Mouse (Mus musculus) heart, adult 11 months (tissue): ENCODE data around the gene Stk38.

Source experiments
- DNase-seq: peaks from one replicate; pipeline ENCODE4 v3.0.0; 2022

The Stk38 gene

DNA sequence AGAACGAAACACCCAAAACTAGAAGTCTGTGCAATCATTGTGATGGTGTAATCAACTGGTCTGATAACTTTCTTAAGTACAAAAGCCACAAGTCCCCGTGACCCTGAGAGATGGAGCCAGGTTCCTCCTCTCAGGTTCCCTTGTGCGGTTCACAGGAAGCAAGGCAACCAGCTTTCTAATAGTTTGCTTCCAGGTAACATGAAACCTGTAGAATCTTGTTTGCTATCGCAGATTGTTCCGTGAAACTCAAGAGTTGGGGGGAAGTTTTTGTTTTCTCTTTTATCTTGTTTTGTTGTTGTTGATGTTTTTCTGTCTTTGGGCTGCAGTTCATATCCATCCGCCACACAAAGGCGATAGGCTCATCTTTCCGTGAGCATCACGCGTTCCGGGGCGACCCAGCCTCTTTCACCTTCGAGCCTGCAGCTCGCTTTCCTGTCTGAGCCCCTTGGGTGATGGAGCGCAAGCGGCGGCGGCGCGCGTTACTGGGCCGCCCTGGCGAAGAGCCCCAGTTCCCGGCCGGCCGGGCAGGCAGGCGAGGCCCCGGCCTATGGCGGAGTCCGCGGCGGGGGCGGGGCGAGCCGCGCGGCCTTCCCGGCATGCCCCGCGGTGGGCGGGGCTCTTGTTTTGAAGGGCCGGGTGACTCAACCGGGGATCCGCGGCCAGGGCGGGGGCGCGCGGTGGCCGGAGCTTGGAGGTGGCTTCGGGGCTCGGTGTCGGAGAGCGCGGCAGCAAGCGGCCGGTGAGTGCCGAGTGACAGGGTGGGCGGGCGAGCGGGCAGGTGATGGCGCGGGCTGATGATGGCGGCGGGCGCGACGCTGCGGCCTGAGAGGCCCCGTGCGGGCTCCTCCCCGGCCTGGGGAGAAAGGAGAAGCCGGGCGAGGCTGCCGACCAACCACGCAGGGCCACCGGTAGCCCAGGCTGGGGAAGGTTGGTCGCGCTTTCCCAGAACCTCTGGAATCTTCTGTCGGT, 55.7 kb downstream of the Stk38 start, which contains the start of gene Kctd20:
Gene Kctd20 (plus strand): TSS at position 120 of the 969 bp plus-strand sequence.
- peak; percentile 100 for DNase-seq

GRCm38 (mm10) chr17:28950751-28951150, 57.0 kb downstream of the Stk38 start:
- no peak for DNase-seq

DNA sequence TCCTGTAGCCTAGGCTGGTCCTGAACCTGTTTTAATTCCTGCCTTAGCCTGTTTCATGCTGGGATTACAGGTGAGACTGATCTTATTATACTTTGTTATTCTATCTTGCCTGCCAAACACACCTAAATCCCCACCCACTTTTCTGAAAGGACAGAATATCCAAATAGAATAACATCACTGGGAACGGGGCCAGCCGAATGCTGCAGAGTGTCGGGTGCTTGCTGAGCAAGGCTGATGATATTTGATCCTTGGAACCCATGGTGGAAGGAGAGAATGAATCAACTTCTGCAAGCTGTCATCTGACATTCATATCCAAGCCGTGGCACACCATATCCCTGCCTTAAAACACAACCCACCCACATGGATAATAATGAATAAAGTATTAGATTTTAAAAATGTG, 59.1 kb downstream of the Stk38 start:
- DNase-seq = no peak

DNA sequence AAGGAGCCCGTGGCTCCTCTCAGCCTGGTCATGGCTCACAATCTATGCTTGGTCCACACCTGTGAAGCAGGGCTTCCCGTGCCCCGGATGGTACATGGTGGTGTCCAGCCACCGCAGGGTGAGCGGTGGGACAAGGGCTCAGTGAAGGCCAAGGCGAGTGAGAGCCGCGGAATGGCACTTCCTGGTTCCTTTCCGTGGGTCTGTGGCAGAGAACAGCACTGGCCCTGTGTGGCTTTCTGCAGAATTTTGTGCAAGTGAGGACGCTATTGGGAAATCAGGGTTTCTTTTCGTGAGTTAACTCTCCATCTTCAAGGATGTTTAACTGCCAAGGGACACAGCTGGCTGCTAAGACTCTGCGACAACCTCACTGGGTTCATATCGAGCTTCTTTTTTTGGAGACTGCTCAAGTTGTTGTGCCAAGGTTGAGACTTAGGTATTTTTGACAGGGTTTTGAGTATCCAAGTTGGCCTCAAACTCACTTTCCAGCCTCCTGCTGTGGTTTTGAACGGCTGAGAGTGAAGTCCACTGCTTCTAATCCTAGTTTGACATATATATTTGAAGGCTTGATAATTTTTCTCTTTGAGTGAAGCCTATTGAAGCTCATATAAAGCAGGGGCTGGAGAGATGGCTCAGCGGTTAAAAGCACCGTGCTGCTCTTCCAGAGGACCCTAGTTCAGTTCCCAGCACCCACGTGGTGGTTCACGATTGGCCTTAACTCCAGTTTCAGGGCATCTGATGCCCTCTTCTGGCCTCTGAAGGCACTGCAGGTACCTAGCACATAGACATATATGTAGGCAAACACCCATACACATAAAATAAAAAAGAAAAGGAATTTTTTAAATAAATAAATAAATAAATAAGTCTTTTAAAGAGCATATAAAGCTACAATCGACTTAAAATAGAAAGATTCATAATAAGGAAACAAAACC, 60.5 kb downstream of the Stk38 start:
- peak; percentile 62 for DNase-seq

GRCm38 (mm10) chr17:28944481-28944880, 63.3 kb downstream of the Stk38 start:
- DNase-seq = no peak

DNA sequence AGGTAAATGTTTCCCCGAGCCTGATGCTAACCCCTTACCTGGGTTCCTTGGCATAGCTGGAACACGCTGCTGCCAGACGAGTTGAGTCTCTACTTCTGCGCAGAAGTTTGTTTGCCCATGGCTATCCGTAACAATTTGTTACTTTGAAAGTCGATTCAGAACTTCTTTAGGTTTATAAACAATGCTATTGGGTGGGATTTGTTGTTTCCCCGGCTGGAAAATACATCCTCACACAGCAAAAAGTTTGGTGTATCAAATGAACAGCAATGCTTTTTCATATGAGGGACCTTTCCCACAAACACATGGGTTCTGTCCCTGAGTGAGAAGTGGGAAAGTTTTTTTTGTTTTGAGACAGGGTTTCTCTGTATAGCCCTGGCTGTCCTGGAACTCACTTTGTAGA, 64.1 kb downstream of the Stk38 start, which contains the start of gene Pxt1:
Gene Pxt1 (minus strand): TSS at position 101 of the 400 bp plus-strand sequence.
- no peak for DNase-seq

DNA sequence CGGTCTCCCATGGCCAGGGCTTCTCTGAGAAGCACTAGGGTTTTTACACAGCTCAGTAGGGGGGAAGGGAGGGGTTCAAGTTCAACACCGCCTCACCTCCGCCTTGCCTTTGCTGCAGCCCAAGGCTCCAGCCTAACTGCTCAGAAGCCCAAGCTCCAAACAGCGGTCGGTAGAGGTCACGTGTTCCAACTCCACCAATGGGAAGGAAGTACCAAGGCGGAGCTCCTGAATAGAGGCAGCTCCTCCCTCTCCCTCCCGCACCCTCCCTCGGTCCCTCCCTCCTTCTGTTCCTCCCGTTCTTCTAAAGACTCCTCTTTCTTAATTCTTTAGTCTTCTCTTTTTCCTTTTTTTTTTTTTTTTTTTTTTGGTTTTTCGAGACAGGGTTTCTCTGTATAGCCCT, 65.7 kb downstream of the Stk38 start:
- peak; percentile 92 for DNase-seq

DNA sequence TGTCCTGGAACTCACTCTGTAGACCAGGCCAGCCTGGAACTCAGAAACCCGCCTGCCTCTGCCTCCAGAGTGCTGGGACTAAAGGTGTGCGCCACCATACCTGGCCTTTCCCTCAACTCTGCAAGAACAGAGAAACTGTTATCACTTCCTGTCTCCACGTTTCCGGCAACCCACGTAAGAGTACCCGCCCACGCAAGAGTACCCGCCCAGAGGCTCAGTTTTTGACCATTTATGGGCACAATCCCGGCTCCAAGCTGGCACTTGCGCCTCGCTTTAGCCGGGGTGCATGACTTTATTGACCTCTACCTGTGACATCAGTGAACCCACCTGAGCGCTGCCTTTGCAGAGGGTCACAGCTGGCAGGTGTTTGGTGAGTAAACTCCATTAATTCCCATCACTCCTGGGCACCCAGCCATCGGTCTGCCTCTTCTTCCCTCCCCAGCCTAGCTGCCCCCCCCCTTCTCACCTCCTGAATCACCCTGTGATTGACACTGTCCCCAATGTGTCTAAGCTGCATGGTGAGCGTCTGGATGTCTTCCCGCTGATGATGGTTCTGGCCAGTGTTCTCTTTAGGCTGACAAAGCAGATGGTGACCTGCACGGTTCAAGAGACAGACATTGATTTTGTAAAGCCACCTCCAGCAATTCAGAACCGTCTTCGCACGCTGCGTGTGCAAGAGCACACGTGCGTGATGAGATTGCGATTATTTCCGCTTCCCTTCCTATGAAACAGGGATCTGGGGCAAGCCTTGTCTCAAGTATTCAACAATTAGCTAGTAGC, 66.8 kb downstream of the Stk38 start:
- DNase-seq = no peak

GRCm38 (mm10) chr17:28936622-28937345, 71.0 kb downstream of the Stk38 start:
- DNase-seq = no peak

- no peak for DNase-seq
Observed at GRCm38 (mm10) chr17:28936133-28936532, 71.7 kb downstream of the Stk38 start.

DNA sequence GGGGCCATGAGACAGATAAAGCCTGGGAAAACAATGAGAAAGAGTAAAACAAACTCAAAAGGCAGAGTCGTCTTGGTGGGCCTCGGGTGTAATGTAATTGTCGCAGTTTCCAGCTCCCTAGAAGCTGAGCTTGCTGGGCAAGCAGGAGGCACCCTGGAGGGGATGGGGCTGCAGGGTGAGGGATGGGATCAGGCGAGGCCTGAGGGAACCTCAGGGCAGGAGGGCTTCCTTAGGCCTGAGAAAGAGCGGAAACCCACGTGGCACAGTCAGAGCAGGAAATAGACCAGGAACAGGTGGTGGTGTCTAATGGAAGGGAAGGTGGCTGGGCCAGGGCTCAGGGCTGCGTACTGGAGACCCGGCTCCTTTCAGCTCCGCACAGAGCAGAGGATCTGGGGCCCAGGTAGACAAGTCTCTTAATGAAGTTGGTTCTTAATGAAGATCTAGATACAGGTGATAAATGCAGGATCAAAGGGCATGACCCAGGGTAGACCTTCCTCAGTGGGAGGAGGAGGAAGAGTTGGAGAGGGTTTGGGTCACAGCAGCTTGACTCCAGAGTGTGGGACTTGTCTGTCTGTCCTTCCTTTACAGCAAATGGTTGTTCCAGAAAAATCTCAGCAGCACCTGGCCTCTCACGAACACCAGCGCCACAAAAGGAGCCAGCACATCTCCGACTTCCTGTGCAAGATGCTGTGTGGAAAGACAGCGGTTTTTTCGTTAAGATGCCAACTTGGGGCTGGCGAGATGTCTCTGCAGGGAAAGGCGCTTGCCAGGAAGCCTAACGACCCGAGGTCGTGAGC, 73.5 kb downstream of the Stk38 start:
- no peak for DNase-seq

- peak; percentile 80 for DNase-seq
Observed at GRCm38 (mm10) chr17:28932274-28932673, 75.5 kb downstream of the Stk38 start.

GRCm38 (mm10) chr17:28931436-28932211, 76.2 kb downstream of the Stk38 start:
- DNase-seq = peak; percentile 91

GRCm38 (mm10) chr17:28930392-28931074, 77.3 kb downstream of the Stk38 start:
- DNase-seq = peak; percentile 99

DNA sequence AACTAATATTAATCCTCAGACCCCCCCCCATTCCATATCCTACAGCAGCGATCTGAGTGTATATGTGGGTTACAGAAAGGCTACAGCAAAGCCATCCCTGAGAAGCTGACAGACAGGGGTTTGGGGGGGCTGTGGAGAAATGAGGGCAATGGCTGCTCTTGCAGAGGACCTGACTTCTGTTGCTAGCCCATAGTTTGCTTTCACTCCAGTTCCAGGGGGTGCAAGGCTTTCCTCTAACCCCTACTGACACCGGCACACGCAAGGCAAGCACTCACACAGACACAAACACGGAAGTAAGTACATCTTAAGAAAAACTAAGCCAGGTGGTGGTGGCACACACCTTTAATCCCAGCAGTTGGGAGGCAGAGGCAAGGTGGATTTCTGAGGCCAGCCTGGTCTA, 78.4 kb downstream of the Stk38 start:
- peak; percentile 81 for DNase-seq

- DNase-seq = peak; percentile 96
Observed at GRCm38 (mm10) chr17:28928004-28928403, 79.8 kb downstream of the Stk38 start.

DNA sequence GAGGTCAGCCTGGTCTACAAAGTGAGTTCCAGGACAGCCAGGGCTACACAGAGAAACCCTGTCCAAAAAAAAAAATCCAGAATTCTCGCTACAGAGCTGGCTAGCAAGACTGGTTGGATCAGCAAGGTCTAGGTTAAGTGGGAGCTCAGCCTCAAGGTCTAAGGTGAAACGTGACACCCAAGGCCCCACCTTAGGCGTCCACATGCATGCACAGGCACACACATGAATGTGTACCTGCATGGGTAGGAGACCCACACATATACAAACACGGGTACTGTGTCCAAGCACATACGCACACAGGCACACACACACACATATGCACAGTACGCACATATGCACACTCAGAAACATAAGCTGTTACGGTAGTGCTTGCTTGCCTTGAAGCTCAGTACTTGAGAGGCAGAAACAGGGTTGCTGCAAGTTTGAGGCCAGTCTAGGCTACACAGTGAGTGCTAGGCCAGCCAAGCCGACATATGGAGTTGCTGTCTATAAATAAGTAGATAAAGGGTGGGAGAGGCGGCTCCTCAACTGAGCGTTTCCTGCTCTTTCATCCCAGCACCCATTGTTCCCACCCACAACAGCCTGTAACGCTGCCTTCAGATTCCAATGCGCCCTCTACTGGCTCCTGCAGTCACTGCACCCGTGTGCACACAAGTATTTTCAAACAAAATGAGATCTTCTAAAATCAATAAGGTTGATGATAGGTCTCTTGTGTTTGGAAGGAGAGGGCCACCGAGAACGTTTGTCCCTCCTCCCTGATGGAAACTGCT, 80.7 kb downstream of the Stk38 start:
- DNase-seq = peak; percentile 95

DNA sequence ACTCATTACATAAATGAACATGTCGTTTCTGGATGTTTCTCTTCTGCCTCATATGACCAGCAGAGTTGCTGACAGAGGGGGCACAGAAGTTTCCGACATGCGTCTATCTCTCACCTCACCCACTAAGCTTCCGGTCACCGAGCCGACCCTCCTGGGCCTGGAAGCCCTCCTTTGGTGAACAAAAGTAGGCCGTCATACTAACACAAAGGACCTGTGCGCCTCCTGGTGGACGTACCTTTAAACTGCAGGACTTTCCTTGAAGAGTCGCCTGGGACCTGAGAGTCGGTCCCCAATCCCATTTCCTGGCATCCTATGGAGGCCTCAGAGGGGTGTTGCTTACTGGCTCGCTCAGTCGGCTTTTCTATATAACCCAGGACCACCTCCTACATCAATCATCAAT, 81.4 kb downstream of the Stk38 start:
- peak; percentile 97 for DNase-seq
